Mouse (Mus musculus): ENCODE measurements around the gene C3ar1.

DNA sequence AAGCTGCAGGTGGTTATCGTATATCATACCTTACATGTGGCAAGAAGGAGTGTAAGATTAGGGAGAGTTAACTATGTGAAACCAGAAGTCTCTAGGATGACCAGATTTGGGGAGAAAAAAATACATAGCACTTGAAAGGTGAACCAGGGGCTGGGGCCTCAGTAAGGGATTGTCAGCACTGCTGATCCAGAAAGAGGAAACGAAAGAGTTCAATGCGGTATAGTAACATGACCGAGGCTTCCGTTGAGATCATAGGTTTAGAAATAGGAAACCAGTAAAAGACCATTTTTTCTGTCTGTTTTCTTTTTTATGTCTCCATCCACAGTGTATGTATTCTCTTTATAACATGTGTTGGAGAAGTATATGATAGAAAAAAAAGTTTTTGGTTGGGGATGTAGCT is 16.8 kb upstream of the C3ar1 start:
- TF ChIP-seq CHD2 (IDR thresholded peaks at IDR 0.05; ENCODE audit: low read depth, low read length) (no peak), ZC3H11A (IDR thresholded peaks at IDR 0.05; ENCODE audit: borderline replicate concordance, low read depth, low read length) (no peak)
